Mouse (Mus musculus): Measurements from ENCODE around the gene Klhl7.
"Not testable (repeated sequence)": the region's sequence is repeated elsewhere in the genome, so short reads cannot be mapped to it uniquely, and the experiment has no call there.

Gene Klhl7

GRCm38 (mm10) chr5:24095393-24095792 is 5.0 kb upstream of the Klhl7 start:
- DNase-seq (ENCODE audit: low read depth, low spot score) = no peak

GRCm38 (mm10) chr5:24095881-24096280 is 4.5 kb upstream of the Klhl7 start:
- DNase-seq (ENCODE audit: low read depth, low spot score) = no peak

GRCm38 (mm10) chr5:24100810-24101311 is 456 bp downstream of the Klhl7 start:
- no peak for DNase-seq (ENCODE audit: low read depth, low spot score)

DNA sequence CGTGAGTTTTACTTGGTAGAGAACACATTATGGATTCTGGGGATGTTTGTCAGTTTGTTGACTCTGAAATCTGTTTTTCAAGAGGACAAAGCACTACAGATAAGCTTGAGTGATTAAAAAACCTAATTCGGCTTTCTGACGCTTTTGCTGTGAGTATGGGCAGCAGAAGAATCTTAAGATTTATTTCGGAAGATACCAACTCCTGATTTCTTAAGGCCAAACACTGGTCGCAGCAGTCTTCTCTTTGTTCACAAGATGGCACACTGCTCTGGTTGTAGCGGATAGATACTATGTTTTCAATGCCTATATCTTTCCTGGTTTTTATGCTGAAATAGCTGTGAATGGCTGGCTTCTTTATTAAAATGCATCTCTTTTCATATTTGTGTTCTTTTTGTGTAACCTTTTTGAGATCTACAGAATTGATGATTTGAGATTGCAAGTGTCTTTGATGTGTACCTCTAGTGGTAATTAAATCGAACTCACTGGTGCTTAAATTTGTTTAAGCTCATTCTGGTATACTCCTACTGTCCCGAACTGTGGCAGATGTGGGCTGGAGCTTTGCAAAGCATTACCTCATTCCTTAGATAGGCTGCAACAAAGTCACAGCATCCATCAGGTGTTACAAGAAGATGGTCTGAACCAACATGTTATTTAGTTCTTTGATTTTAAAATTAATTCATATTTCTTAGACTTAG is 1.2 kb downstream of the Klhl7 start:
- peak; percentile 52 for DNase-seq (ENCODE audit: low read depth, low spot score)

DNA sequence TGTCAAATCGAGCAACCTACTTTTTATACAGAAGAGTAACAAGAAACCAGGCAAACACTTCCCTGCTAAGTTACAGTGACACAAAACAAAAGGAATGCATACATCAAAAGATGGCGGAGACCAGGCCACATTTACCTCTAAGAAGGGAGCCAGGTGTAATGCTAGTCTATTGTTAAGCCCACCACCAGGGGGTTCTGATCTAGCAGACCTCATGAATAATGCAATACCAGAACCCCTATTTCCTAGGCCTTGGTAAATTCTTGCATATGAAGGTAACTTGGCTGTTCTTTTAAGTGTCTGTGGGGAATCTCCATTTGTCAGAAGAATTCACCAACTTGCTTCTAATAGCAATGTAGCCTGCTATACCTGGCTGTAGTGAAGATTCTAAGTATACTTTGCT is 2.8 kb downstream of the Klhl7 start:
- DNase-seq (ENCODE audit: low read depth, low spot score) = not testable (repeated sequence)

- no peak for DNase-seq (ENCODE audit: low read depth, low spot score)
Observed at GRCm38 (mm10) chr5:24103841-24104240, 3.4 kb downstream of the Klhl7 start.

- no peak for DNase-seq (ENCODE audit: low read depth, low spot score)
Observed at GRCm38 (mm10) chr5:24107071-24107739, 6.8 kb downstream of the Klhl7 start.

GRCm38 (mm10) chr5:24107740-24108098 is 7.3 kb downstream of the Klhl7 start:
- no peak for DNase-seq (ENCODE audit: low read depth, low spot score)

DNA sequence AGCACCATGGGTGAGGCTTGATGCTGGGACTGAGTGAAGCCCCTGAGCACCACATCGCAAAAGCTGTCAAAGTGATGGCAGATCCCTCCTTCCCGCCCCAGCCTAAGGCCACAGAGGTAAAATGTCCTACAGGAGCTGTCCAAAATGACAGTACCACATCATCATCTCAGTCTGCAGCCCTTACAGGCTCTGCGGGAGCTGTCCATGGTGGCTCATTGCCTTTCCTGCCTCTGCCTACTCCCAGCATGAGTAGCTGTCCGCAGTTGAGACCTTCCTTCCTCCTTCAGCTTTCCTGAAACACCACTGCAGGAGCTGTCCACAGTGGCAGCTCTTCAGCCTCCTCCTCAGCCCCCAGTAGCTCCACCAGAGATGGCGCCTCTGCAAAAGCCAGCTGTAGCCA is 9.7 kb downstream of the Klhl7 start:
- no peak for DNase-seq (ENCODE audit: low read depth, low spot score)

DNA sequence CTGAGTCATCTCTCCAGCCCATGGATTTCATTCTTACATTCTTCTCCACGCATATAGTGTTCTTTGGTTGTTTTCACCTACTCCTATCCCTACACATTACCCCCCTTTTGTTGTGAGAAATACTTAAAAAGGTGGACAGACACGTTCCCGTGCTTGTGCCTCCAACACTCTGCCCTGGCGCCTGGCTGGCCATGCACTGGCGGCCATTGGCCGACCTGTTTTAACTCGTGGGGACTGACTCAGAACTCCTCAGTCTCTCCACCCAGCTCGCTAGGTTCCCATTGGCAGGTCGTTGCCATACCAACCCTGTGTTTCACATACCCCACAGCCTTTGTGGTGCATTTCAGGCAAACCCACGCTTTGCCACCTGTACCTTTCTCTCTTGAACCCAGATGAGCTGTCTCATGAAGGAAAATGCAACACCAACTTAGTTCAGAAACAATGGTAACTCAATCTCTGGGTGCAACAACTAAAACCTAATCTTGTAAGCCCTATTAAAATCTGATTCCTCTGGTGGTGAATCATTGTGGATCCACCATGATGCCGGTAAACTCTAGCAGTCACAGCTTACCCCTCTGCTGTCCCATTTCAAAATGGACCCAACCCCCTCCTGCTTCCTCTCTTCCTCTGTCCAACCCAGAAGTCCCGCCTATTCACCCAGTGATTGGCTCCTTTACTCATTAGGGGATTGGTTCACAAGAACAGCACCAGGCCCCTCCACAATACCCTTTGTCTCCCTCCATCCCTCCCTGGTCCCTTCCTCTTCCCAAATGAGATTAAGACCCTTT is 11.9 kb downstream of the Klhl7 start:
- DNase-seq (ENCODE audit: low read depth, low spot score) = no peak

DNA sequence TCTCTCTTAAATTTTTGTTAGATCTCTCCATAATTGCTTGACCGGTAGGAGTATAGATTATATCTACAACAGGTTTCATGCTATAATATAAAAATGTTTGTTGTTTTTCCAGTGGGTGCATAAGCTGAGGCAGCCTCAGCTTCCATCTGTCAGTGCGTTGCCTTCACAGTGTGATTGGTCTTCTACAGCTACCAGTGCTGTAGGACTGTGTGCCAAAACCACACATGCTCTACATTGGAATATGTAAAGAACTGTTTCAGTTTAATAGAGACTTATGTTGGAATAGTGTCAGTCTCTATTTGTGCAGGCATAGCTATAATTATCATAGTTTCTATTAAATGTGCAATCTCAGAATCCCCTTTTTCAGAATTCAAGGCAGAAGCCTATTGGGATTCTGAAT is 21.8 kb downstream of the Klhl7 start:
- DNase-seq (ENCODE audit: low read depth, low spot score) = no peak

GRCm38 (mm10) chr5:24124175-24124574 is 23.8 kb downstream of the Klhl7 start:
- no peak for DNase-seq (ENCODE audit: low read depth, low spot score)

- no peak for DNase-seq (ENCODE audit: low read depth, low spot score)
Observed at GRCm38 (mm10) chr5:24124579-24125276, 24.3 kb downstream of the Klhl7 start.

- no peak for DNase-seq (ENCODE audit: low read depth, low spot score)
Observed at GRCm38 (mm10) chr5:24125910-24126636, 25.7 kb downstream of the Klhl7 start.

DNA sequence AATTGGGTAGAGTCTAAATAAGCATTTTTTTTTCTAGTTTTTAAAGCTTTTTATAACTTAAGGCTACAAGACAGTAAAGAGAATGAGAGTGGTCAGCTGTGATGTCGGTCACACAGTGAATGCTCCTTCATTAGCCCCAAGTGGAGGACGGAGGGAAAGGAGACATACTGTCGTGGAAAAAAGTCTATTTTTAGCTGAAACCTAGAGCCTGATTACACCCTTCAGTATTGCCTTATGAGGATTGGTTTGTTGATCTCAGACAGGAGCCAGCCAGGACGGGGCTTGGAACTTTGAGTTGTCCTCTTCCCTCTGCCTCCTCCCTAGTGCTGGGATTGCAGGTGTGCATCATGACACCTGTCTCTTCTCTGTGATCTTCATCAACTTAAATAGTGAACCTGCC is 26.6 kb downstream of the Klhl7 start:
- DNase-seq (ENCODE audit: low read depth, low spot score) = no peak

GRCm38 (mm10) chr5:24146964-24147363 is 46.6 kb downstream of the Klhl7 start:
- no peak for DNase-seq (ENCODE audit: low read depth, low spot score)

DNA sequence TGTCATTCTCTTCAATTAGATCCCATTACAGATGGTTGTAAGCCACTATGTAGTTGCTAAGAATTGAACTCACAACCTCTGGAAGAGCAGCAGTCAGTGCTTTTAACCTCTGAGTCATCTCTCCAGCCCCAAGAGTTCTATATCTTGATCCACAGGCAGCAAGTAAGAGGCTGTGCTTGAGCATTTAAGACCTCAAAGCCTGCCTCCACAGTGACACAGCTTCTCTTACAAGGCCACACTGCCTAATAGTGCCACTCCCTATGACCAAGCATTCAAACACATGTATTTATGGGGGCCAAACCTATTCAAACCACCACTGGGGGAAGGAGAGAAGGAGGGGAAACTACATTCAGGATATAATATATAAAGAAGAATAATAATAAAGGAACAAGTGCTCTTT is 51.8 kb downstream of the Klhl7 start:
- no peak for DNase-seq (ENCODE audit: low read depth, low spot score)

GRCm38 (mm10) chr5:24156774-24157173 is 56.4 kb downstream of the Klhl7 start:
- no peak for DNase-seq (ENCODE audit: low read depth, low spot score)

DNA sequence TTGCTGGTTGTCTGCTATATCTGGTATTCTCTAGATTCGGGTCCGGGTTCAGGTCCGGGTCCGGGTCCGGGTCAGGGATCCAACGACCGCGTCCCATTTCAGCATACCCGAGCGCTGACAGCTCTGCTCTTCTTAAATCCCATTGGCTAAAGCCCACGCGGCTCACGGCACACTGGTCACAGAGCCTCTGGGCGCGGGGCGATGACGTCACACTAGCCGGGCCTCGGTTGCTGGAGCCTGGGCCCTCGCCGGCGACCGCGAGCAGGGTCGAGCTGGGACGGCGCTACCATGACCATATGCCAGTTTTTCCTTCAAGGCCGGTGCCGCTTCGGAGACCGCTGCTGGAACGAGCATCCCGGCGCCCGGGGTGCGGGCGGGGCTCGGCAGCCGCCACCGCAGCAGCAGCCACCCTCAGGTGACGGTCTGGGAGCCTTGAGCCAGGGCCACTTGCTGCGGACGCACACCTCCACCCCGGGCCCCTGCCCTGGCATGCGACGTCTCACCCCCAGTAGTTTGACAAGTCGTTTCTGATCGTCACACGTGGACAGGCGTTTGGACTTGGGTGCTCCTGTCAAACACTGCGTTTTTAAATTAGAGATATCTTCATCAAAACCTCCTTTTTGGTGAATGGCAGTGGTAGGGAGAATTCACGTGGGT is 64.5 kb downstream of the Klhl7 start, which contains the start of gene Nupl2:
Gene Nupl2 (plus strand): TSS at position 175 of the 657 bp plus-strand sequence.
- peak; percentile 88 for DNase-seq (ENCODE audit: low read depth, low spot score)

DNA sequence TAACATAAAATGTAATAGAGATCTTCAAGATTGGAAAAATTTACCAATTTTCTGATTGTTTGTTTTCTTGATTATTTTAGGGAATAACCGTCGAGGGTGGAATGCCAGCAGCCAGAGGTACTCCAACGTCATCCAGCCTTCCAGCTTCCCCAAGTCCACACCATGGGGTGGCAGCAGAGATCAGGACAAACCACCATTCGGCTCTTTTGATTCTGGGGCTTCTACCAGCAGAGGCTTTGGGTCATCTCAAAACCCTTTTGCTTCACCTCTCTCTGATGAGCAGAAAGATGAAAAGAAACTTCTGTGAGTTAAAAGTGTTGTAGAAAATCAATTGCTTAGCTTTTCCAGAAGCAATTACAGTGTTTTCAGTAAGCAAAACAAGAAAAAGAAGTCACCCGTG is 66.9 kb downstream of the Klhl7 start:
- DNase-seq (ENCODE audit: low read depth, low spot score) = no peak

- DNase-seq (ENCODE audit: low read depth, low spot score) = no peak
Observed at GRCm38 (mm10) chr5:24169881-24170280, 69.5 kb downstream of the Klhl7 start.
